Mouse (Mus musculus) olfactory bulb, adult 2 months (tissue): ENCODE results near the gene Pde10a.

ENCODE experiments used
- CTCF ChIP-seq: fragments of 200-500 bp; IDR thresholded peaks from 2 replicates; pipeline ENCODE4 v1.5.1; 2012; ENCODE audit warnings: low read depth, mild to moderate bottlenecking, low read length, moderate library complexity; ENCODE audit not compliant: insufficient read depth
- POLR2A ChIP-seq: fragments of 200-500 bp; IDR thresholded peaks from 2 replicates; pipeline ENCODE4 v1.6.1; 2012; ENCODE audit warnings: mild to moderate bottlenecking, low read depth, low read length, moderate library complexity; ENCODE audit not compliant: insufficient read depth

DNA sequence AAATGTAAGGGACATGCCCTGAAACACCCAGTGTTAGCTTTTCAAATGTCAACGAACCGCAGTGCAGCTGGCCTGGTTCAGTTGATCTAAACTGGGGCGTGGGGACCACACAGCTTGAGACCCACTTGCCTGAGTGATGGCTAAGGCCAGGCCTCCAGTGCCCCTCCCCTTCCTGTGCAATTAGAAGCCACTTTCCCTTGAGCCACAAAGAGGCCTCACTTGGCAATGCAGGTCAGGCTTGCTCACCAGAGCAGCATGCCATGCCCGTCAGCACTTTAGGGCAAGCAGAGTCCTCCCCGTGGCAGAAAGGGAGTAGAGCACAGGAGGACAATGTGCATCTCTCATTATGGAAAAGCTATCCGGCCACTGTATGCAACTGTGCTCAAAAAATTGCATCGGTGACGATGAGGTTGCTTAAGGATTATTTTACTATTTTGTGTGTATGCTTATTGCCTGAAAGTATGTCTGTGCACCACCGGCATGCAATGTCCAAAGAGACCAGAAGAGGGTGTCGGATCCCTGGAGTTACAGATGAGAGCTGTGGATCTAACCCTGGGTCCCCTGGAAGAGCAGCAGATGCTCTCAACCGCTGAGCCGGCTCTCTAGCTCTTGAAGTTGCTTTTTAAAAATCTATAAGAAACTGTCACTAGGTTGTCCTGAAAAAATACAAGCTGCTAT is 114.7 kb downstream of the Pde10a start:
- TF ChIP-seq POLR2A: no peak
- TF ChIP-seq CTCF: no peak
